ENCODE assay signal across 31 mouse cellular contexts in the genomic region with DNA sequence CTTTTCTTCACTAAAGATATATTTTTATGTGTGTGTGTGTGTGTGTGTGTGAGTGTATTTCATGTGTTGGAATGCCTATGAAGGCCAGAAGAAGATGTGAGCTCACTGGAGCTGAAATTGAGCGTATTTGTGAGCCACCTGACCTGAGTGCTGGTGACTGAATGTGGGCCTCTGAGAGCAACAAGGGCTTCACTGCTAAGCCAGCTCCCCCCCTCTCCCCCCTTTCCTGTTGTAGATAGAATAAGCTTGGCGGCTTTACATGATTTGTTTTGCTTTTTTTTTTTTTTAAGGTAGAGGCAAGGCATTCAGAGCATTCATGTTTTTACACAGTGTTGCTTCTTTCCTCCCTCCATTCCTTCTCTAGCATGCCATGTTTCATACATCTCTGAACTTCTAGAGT. TPM values are rescaled to one million over a fixed set of nuclear protein-coding genes. Genes with fewer than 3 reads are reported as not detected.
DNase-seq lines count a peak whose midpoint lies in the region; ATAC-seq and TF ChIP-seq lines count a peak whose summit lies in the region.
"Had no signal": no experiment of that assay in that cellular context is flagged by ENCODE, and none has a peak within 500 bp of the region (broad histone marks: within the 10 kb centered on the region; RNA-seq: fewer than 3 reads in every experiment).

No protein-coding gene starts in this region.

- H3K4me3 ChIP-seq in hindbrain, embryonic 15.5 days, result no peak overlapping the region
- H3K4me3 ChIP-seq in hindbrain, embryonic 10.5 days, result no peak overlapping the region
- H3K4me3 ChIP-seq in midbrain, embryonic 13.5 days (replicated peaks), result no peak overlapping the region
- no peak overlapping the region for H3K4me3 ChIP-seq in midbrain, embryonic 10.5 days
- no peak overlapping the region for H3K4me3 ChIP-seq in lung, adult 2 months (replicated peaks; ENCODE audit: extremely low read depth, low read depth, low read length)
- H3K4me3 ChIP-seq: embryonic facial prominence, embryonic 13.5 days; embryonic facial prominence, embryonic 15.5 days; erythroblast, embryonic 14.5 days; forebrain, embryonic 10.5 days; forebrain, embryonic 12.5 days had no signal

- H3K9me3 ChIP-seq in hindbrain, embryonic 15.5 days, result no peaks in the 10 kb centered on the region
- H3K9me3 ChIP-seq in hindbrain, embryonic 10.5 days, result no peaks in the 10 kb centered on the region
- no peaks in the 10 kb centered on the region for H3K9me3 ChIP-seq in midbrain, embryonic 13.5 days
- H3K9me3 ChIP-seq in midbrain, embryonic 10.5 days (replicated peaks), result no peaks in the 10 kb centered on the region
- H3K9me3 ChIP-seq: embryonic facial prominence, embryonic 13.5 days; embryonic facial prominence, embryonic 15.5 days; forebrain, embryonic 10.5 days; forebrain, embryonic 12.5 days; G1E had no signal

- DNase-seq in hindbrain, embryonic 10.5 days (ENCODE audit: low spot score), result no peak
- DNase-seq in midbrain, embryonic 10.5 days (ENCODE audit: low spot score), result no peak
- DNase-seq in 416B (ENCODE audit: low read depth), result peak; percentile 17
- peak; percentile 37 for DNase-seq in brain, adult 2 months (ENCODE audit: low read depth, low spot score)
- no peak for DNase-seq in gastrocnemius, postnatal 14 days
- DNase-seq in lung, adult 2 months, result no peak
- DNase-seq: adrenal gland, adult 8-10 months; adrenal gland, postnatal 14 days; adrenal gland, postnatal 36 days; B cell, adult 2 months; cerebellum, adult 11 months; cerebellum, adult 18-20 months; cerebellum, adult 8-10 months; cerebellum, adult 9-11 months; cerebellum, postnatal 14 days; cerebellum, postnatal 36 days; embryo, embryonic 11 days had no signal

- no peak overlapping the region for H3K27ac ChIP-seq in hindbrain, embryonic 15.5 days (replicated peaks)
- H3K27ac ChIP-seq in hindbrain, embryonic 10.5 days, result no peak overlapping the region
- H3K27ac ChIP-seq in midbrain, embryonic 13.5 days, result no peak overlapping the region
- H3K27ac ChIP-seq in midbrain, embryonic 10.5 days (replicated peaks), result no peak overlapping the region
- H3K27ac ChIP-seq: embryonic facial prominence, embryonic 13.5 days; embryonic facial prominence, embryonic 15.5 days; forebrain, embryonic 10.5 days; forebrain, embryonic 12.5 days had no signal

- no peak for ATAC-seq in hindbrain, embryonic 15.5 days (ENCODE audit: low FRiP score, low read depth)
- no peak for ATAC-seq in midbrain, embryonic 13.5 days
- ATAC-seq: activated CD4-positive, CD25-positive, alpha-beta regulatory T cell, adult 4 months; CD4-positive, CD25-positive, alpha-beta regulatory T cell, adult 4 months; forebrain, embryonic 14.5 days; forebrain, embryonic 16.5 days; Patski had no signal

- 79% methylated on average over 2 of the region's 2 CpGs for WGBS in hindbrain, embryonic 15.5 days
- 89% methylated on average over 2 of the region's 2 CpGs for WGBS in hindbrain, embryonic 10.5 days
- WGBS in midbrain, embryonic 13.5 days, result 83% methylated on average over 2 of the region's 2 CpGs
- WGBS in midbrain, embryonic 10.5 days, result 93% methylated on average over 2 of the region's 2 CpGs
- 49% methylated on average over 2 of the region's 2 CpGs for WGBS in lung, adult 2 months

- H3K9ac ChIP-seq in hindbrain, embryonic 15.5 days, result no peak overlapping the region
- H3K9ac ChIP-seq in midbrain, embryonic 13.5 days (replicated peaks), result 0 out of 2 replicates have a peak overlapping the region, but pooled peaks have one; percentile 36
- H3K9ac ChIP-seq: embryonic facial prominence, embryonic 13.5 days; embryonic facial prominence, embryonic 15.5 days; forebrain, embryonic 12.5 days had no signal

- H3K4me2 ChIP-seq in hindbrain, embryonic 15.5 days, result 0 out of 2 replicates have a peak overlapping the region, but pooled peaks have one; percentile 3
- H3K4me2 ChIP-seq in midbrain, embryonic 13.5 days (replicated peaks), result no peak overlapping the region
- H3K4me2 ChIP-seq: embryonic facial prominence, embryonic 13.5 days; embryonic facial prominence, embryonic 15.5 days; forebrain, embryonic 12.5 days had no signal

- TF ChIP-seq POLR2A in lung, adult 2 months (IDR thresholded peaks at IDR 0.05; ENCODE audit: borderline replicate concordance, extremely low read depth, low read depth, low read length), result no peak

- H3K36me3 ChIP-seq in hindbrain, embryonic 15.5 days, result peaks cover 33% of the 10 kb centered on the region
- H3K36me3 ChIP-seq in hindbrain, embryonic 10.5 days, result peaks cover 37% of the 10 kb centered on the region
- peaks cover 34% of the 10 kb centered on the region for H3K36me3 ChIP-seq in midbrain, embryonic 13.5 days
- H3K36me3 ChIP-seq in midbrain, embryonic 10.5 days, result peaks cover 37% of the 10 kb centered on the region

- peaks cover 26% of the 10 kb centered on the region for H3K4me1 ChIP-seq in hindbrain, embryonic 15.5 days (replicated peaks)
- H3K4me1 ChIP-seq in hindbrain, embryonic 10.5 days (replicated peaks), result peaks cover 20% of the 10 kb centered on the region
- peaks cover 26% of the 10 kb centered on the region for H3K4me1 ChIP-seq in midbrain, embryonic 13.5 days (replicated peaks)
- H3K4me1 ChIP-seq in midbrain, embryonic 10.5 days, result peaks cover 17% of the 10 kb centered on the region
- peaks cover 5% of the 10 kb centered on the region for H3K4me1 ChIP-seq in lung, adult 2 months (ENCODE audit: control insufficient read depth, insufficient read depth, low read length)

- TF ChIP-seq CTCF in lung, adult 2 months (IDR thresholded peaks at IDR 0.05; ENCODE audit: insufficient read depth, low read length), result no peak

- intact Hi-C loops in gastrocnemius, postnatal 14 days (cut with DNase I; ENCODE audit: low total_unique reads), result loop anchor here (10.0 kb wide), 1 partner anchor 91 kb away; a partner anchor contains a TSS

- H3K27me3 ChIP-seq in hindbrain, embryonic 15.5 days, result no peaks in the 10 kb centered on the region
- no peaks in the 10 kb centered on the region for H3K27me3 ChIP-seq in hindbrain, embryonic 10.5 days (ENCODE audit: insufficient read depth, poor library complexity, severe bottlenecking)
- no peaks in the 10 kb centered on the region for H3K27me3 ChIP-seq in midbrain, embryonic 13.5 days
- no peaks in the 10 kb centered on the region for H3K27me3 ChIP-seq in midbrain, embryonic 10.5 days (ENCODE audit: low read depth, poor library complexity, severe bottlenecking)
- H3K27me3 ChIP-seq: CH12.LX; embryonic facial prominence, embryonic 13.5 days; embryonic facial prominence, embryonic 15.5 days; forebrain, embryonic 12.5 days; Patski had no signal

RNA-seq across cellular contexts. Expression of a gene that starts 2.6 kb away (rescaled TPM):
- polyA plus RNA-seq in hindbrain, embryonic 15.5 days (2015; fragmentation: Nextera tagmentation; extraction: Ambion mirVana), result 41.4 and 42.5 TPM in 2 replicates
- 61.0 and 63.7 TPM in 2 replicates for polyA plus RNA-seq in hindbrain, embryonic 10.5 days (2016; fragmentation: Nextera tagmentation; extraction: Ambion mirVana)
- 45.9 and 48.8 TPM in 2 replicates for polyA plus RNA-seq in midbrain, embryonic 13.5 days (2015; fragmentation: Nextera tagmentation; extraction: Ambion mirVana)
- polyA plus RNA-seq in midbrain, embryonic 10.5 days (2016; fragmentation: Nextera tagmentation; extraction: Ambion mirVana), result 57.2 and 63.3 TPM in 2 replicates
- 10 to 100 TPM; 21.2 to 24.9 TPM for total RNA-seq in gastrocnemius, postnatal 14 days (2021)
- 52.7 and 69.7 TPM in 2 replicates for polyA plus RNA-seq in lung, adult 2 months (2012; rRNA removed)

RNA-seq across cellular contexts. Expression of a gene that starts 32.3 kb away (rescaled TPM):
- polyA plus RNA-seq in hindbrain, embryonic 15.5 days (2015; fragmentation: Nextera tagmentation; extraction: Ambion mirVana), result 1.2 and 1.5 TPM in 2 replicates
- 0.20 and 0.37 TPM in 2 replicates for polyA plus RNA-seq in hindbrain, embryonic 10.5 days (2016; fragmentation: Nextera tagmentation; extraction: Ambion mirVana)
- 1.5 and 1.6 TPM in 2 replicates for polyA plus RNA-seq in midbrain, embryonic 13.5 days (2015; fragmentation: Nextera tagmentation; extraction: Ambion mirVana)
- polyA plus RNA-seq in midbrain, embryonic 10.5 days (2016; fragmentation: Nextera tagmentation; extraction: Ambion mirVana), result 0.09 and 0.37 TPM in 2 replicates
- total RNA-seq in gastrocnemius, postnatal 14 days (2021), result under 1 TPM; 0.16 to 0.23 TPM
- polyA plus RNA-seq in lung, adult 2 months (2012; rRNA removed), result 4.0 and 6.7 TPM in 2 replicates
- polyA plus RNA-seq: G1E, Patski had no signal

Comparison
In these comparisons a context has a peak if more than half of its experiments do, and no peak if none do; other contexts are left out.
1. DNase-seq: peak in 416B (single experiment) and brain, adult 2 months (single experiment); none in hindbrain, embryonic 10.5 days (single experiment), midbrain, embryonic 10.5 days (single experiment), gastrocnemius, postnatal 14 days (single experiment) and lung, adult 2 months (single experiment).